Mouse (Mus musculus): ENCODE measurements around the gene Hist1h2bh.
"Not testable (repeated sequence)": the region's sequence is repeated elsewhere in the genome, so short reads cannot be mapped to it uniquely, and the experiment has no call there.

Hist1h2bh gene

GRCm38 (mm10) chr13:23542999-23543607, at the start of gene Hist1h2bh:
Gene Hist1h2bh (minus strand): TSS chr13:23543392.
- DNase-seq (ENCODE audit: low read depth, low spot score) = not testable (repeated sequence)

- DNase-seq (ENCODE audit: low read depth, low spot score) = no peak
These were observed 49.4 kb upstream of the Hist1h2bh start for GRCm38 (mm10) chr13:23592614-23593013.

- not testable (repeated sequence) for DNase-seq (ENCODE audit: low read depth, low spot score)
These were observed 48.7 kb upstream of the Hist1h2bh start for GRCm38 (mm10) chr13:23591886-23592285.

- no peak for DNase-seq (ENCODE audit: low read depth, low spot score)
These were observed 48.0 kb upstream of the Hist1h2bh start for GRCm38 (mm10) chr13:23591206-23591605.

GRCm38 (mm10) chr13:23586940-23587225, 43.7 kb upstream of the Hist1h2bh start:
- no peak for DNase-seq (ENCODE audit: low read depth, low spot score)

- DNase-seq (ENCODE audit: low read depth, low spot score) = no peak
These were observed 43.1 kb upstream of the Hist1h2bh start for GRCm38 (mm10) chr13:23586099-23586939.

- peak; percentile 83 for DNase-seq (ENCODE audit: low read depth, low spot score)
These were observed 42.4 kb upstream of the Hist1h2bh start for GRCm38 (mm10) chr13:23585442-23586098.

- DNase-seq (ENCODE audit: low read depth, low spot score) = peak; percentile 40
These were observed 41.8 kb upstream of the Hist1h2bh start for GRCm38 (mm10) chr13:23585029-23585441.

- no peak for DNase-seq (ENCODE audit: low read depth, low spot score)
These were observed 41.1 kb upstream of the Hist1h2bh start for GRCm38 (mm10) chr13:23584331-23584730.

- no peak for DNase-seq (ENCODE audit: low read depth, low spot score)
These were observed 40.3 kb upstream of the Hist1h2bh start for GRCm38 (mm10) chr13:23583387-23584068.

GRCm38 (mm10) chr13:23582219-23583056, 39.2 kb upstream of the Hist1h2bh start:
- DNase-seq (ENCODE audit: low read depth, low spot score) = no peak

GRCm38 (mm10) chr13:23581408-23582218, 38.4 kb upstream of the Hist1h2bh start, which contains the start of gene Hist1h4d:
Gene Hist1h4d (plus strand): TSS chr13:23581598.
- DNase-seq (ENCODE audit: low read depth, low spot score) = peak; percentile 97

GRCm38 (mm10) chr13:23577835-23578234, 34.6 kb upstream of the Hist1h2bh start:
- DNase-seq (ENCODE audit: low read depth, low spot score) = no peak

- DNase-seq (ENCODE audit: low read depth, low spot score) = no peak
These were observed 33.9 kb upstream of the Hist1h2bh start for GRCm38 (mm10) chr13:23576906-23577639.

GRCm38 (mm10) chr13:23576351-23576881, 33.2 kb upstream of the Hist1h2bh start:
- DNase-seq (ENCODE audit: low read depth, low spot score) = no peak

- not testable (repeated sequence) for DNase-seq (ENCODE audit: low read depth, low spot score)
These were observed 32.7 kb upstream of the Hist1h2bh start for GRCm38 (mm10) chr13:23575864-23576313.

- no peak for DNase-seq (ENCODE audit: low read depth, low spot score)
These were observed 32.2 kb upstream of the Hist1h2bh start, which contains the start of gene Hist1h3d for GRCm38 (mm10) chr13:23575271-23575851. Gene Hist1h3d (plus strand): TSS chr13:23575763.

- DNase-seq (ENCODE audit: low read depth, low spot score) = not testable (repeated sequence)
These were observed 31.5 kb upstream of the Hist1h2bh start for GRCm38 (mm10) chr13:23574546-23575170.
